ENCODE assay signal across 20 mouse cellular contexts in the genomic region with DNA sequence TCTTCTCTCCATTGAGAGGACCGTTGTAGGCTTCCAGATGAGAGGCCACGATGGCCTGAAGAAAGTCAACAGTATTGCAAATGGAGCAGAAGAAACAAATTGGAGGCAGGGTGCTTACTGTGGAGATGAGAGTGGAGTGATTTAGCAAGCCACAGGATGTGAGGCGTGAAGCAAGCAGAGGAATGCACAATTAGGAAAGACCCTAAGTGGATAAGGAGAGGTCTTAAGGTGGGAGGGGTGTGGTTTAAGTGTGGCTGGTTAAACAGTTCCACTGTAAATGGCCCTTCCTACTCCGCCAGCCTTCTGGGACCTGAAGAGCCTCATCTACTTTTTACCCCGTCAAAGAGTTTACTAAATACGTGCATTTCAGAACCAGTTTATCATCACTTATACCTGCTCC.
"Had no signal": no experiment of that assay in that cellular context is flagged by ENCODE, and none has a peak within 500 bp of the region (broad histone marks: within the 10 kb centered on the region; RNA-seq: fewer than 3 reads in every experiment).

No protein-coding gene starts in this region.

- DNase-seq: kidney, adult 11 months; kidney, adult 8-10 months; kidney, postnatal 10 days; kidney, postnatal 36 days; liver; lung, embryonic 14.5 days; right cerebral cortex, adult 18-20 months; right cerebral cortex, postnatal 14 days; right cerebral cortex, postnatal 4 days; thymus, postnatal 36 days had no signal

- H3K9ac ChIP-seq: intestine, embryonic 15.5 days; kidney, embryonic 15.5 days; limb, embryonic 13.5 days; liver, embryonic 12.5 days; liver, embryonic 15.5 days; lung, embryonic 14.5 days; midbrain, embryonic 12.5 days; midbrain, embryonic 15.5 days; neural tube, embryonic 12.5 days; neural tube, embryonic 15.5 days had no signal

- H3K27ac ChIP-seq: intestine, embryonic 15.5 days; kidney, embryonic 15.5 days; limb, embryonic 10.5 days; limb, embryonic 13.5 days; liver, embryonic 12.5 days; liver, embryonic 15.5 days; midbrain, embryonic 12.5 days; midbrain, embryonic 15.5 days; neural tube, embryonic 12.5 days; neural tube, embryonic 15.5 days had no signal

- H3K9me3 ChIP-seq: intestine, embryonic 15.5 days; kidney, embryonic 15.5 days; limb, embryonic 10.5 days; limb, embryonic 13.5 days; liver, embryonic 12.5 days; liver, embryonic 15.5 days; midbrain, embryonic 12.5 days; midbrain, embryonic 15.5 days; neural tube, embryonic 12.5 days; neural tube, embryonic 15.5 days had no signal

- H3K4me3 ChIP-seq: intestine, embryonic 15.5 days; kidney, embryonic 15.5 days; limb, embryonic 10.5 days; limb, embryonic 13.5 days; liver, embryonic 12.5 days; liver, embryonic 15.5 days; midbrain, embryonic 12.5 days; midbrain, embryonic 15.5 days; neural tube, embryonic 12.5 days; neural tube, embryonic 15.5 days had no signal

- H3K36me3 ChIP-seq: intestine, embryonic 15.5 days; kidney, embryonic 15.5 days; limb, embryonic 10.5 days; limb, embryonic 13.5 days; liver, embryonic 12.5 days; liver, embryonic 15.5 days; midbrain, embryonic 12.5 days; midbrain, embryonic 15.5 days; neural tube, embryonic 12.5 days; neural tube, embryonic 15.5 days had no signal

- H3K27me3 ChIP-seq: intestine, embryonic 15.5 days; kidney, embryonic 15.5 days; neural tube, embryonic 12.5 days had no signal

- H3K4me2 ChIP-seq: intestine, embryonic 15.5 days; kidney, embryonic 15.5 days; limb, embryonic 13.5 days; liver, embryonic 12.5 days; liver, embryonic 15.5 days; lung, embryonic 14.5 days; midbrain, embryonic 12.5 days; midbrain, embryonic 15.5 days; neural tube, embryonic 12.5 days; neural tube, embryonic 15.5 days had no signal

- ATAC-seq: intestine, embryonic 15.5 days; liver, embryonic 12.5 days; midbrain, embryonic 15.5 days had no signal
